Mouse (Mus musculus): ENCODE results near the gene Foxk1. TPM values are rescaled to one million over a fixed set of nuclear protein-coding genes. Genes with fewer than 3 reads are reported as not detected.

Foxk1 gene
- 10 to 100 TPM; 12.2 to 18.9 TPM for total RNA-seq (2021)
- long read RNA-seq, experiment 1, partial matches to known transcripts = 0 of 2 reads
- long read RNA-seq, experiment 1, other reads (novel, unspliced or antisense) = 2 of 2 reads
- long read RNA-seq, experiment 2, full-length matches to known transcripts = 2 of 6 reads
- long read RNA-seq, experiment 2, partial matches to known transcripts = 0 of 6 reads
- long read RNA-seq, experiment 2, other reads (novel, unspliced or antisense) = 4 of 6 reads

DNA sequence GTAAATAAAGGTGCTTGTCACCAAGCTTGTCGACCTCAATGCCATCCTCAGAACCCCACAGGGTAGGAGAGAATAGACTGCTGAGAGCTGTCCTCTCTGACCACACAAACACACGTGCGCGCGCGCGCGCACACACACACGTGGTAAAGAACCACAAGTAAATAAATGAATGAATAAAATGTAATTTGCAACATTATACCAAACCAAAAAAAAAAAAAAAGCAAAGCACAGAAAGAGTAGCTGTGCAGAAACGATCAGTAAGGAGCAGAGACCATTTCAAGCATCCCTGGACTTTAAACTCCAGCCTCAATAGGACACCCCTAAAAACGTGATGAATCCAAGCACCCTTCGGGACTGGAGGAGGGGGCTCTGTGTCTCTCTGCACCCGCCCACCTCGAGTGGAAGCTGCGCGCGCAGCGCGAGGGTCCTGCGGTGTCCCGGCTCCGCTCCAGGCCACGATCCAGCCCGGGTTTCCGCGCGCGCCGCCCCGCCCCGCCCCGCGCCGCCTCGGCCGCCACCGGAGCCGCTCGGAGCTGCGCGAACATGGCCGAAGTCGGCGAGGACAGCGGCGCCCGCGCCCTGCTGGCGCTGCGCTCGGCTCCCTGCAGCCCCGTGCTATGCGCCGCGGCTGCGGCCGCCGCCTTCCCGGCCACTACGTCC, at the start of gene Foxk1:
Foxk1 (plus strand) TSS at position 517 of the 660 bp plus-strand sequence.
- H3K27ac ChIP-seq = peak within 1 kb of the TSS; percentile 95
- DNase-seq = peak; percentile 96
- intact Hi-C loops (cut with DNase I) = loop anchor here (1.0 kb wide), 2 partner anchors 34 to 47 kb away; no protein-coding TSS in a partner anchor
- no peak for TF ChIP-seq CTCF (IDR thresholded peaks at IDR 0.05)
- peak within 1 kb of the TSS; percentile 97 for H3K4me3 ChIP-seq

DNA sequence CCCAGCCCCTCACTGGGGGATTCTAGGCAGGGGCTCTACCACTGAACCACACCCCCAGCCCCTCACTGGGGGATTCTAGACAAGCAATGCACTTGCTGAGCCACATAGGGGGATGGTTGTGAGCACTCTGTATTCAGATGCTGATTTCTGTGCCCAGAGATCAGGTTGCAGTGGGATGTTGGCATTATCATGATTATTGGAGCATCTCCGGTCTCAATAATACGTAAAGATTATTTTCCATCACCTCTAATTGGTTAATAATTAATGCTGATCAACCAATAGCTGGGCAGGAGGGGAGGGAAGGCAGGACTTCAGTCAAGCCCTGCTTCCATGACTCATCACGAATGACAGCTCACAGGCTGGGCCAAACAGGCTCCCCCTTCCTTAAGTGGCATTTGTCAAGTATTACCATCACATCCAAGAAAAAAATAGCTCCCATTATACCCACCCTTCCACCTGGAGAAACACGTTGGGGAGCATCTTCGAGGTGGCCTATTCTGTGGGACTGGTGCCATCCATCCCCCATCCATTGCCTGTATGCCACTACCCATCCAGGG, 48.9 kb upstream of the Foxk1 start:
- TF ChIP-seq CTCF (IDR thresholded peaks at IDR 0.05) = no peak
- no peak overlapping the region for H3K4me3 ChIP-seq

DNA sequence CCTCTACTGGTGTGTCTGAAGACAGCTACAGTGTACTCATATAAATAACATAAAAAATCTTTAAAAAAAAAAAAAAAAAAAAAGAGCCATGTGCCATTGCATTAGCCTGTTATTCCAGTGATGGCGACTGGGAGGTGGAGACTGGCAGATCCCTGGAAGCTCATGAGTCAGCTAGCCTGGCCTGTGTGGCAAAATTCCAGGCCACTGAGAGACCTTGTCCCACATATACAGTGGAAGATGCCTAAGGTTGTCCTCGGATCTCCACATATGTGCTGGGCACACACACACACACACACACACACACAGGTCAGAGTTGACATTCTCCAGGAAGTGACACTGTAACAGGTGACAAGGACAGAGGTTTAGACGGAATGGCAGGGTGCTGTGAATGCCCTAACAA, 46.2 kb upstream of the Foxk1 start:
- no peak overlapping the region for H3K4me3 ChIP-seq
- no peak overlapping the region for H3K27ac ChIP-seq
- intact Hi-C loops (cut with DNase I) = no loop called here
- DNase-seq = no peak
- TF ChIP-seq CTCF (IDR thresholded peaks at IDR 0.05) = no peak

More for the DNA sequence above, 48.9 kb upstream of the Foxk1 start:
- intact Hi-C loops (cut with DNase I) = no loop called here
- H3K27ac ChIP-seq = no peak overlapping the region
- no peak for DNase-seq

DNA sequence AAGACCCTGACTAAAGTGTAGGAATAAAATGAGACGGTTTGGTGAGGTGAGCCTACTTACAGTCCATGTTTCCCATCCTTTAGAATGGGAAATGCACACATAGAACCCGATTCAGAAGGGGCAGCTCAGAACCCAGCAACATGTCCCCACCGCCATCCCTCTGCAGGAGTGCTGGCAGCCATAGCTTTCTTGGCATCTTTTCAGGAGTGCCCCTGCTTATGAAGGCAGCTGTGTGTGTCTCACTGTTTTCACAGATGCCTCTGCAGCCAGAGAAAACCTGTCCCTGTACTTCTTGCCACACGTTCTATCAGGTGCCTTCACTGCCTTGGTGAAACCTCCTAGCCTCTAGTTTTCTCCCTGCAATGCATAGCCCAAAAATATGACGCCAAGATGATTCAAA, 40.1 kb upstream of the Foxk1 start:
- Histone ChIP-seq H3K27ac (no peak overlapping the region), H3K4me3 (no peak overlapping the region)
- intact Hi-C loops (cut with DNase I) = no loop called here
- no peak for TF ChIP-seq CTCF (IDR thresholded peaks at IDR 0.05)
- DNase-seq = no peak

DNA sequence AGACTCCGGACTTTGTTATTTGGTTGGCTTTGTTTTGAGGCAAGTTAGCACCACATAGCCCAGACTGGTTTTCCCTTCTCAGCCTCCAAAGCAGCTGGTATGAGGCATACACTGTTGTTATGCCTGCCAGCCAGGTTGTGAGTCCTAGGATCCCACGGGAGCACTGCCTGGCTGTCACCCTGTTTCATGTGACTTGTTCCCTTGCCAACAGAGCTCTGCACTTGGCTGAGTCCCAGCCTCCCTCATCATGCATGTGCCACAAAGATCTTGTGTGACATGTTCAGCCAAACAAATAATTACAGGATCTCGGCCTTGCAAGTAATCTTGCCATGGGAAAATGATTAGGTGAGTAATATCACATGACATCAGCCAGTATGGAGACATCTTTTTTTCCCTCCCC, 38.4 kb upstream of the Foxk1 start:
- H3K4me3 ChIP-seq = no peak overlapping the region
- intact Hi-C loops (cut with DNase I) = no loop called here
- H3K27ac ChIP-seq = no peak overlapping the region
- DNase-seq = no peak
- TF ChIP-seq CTCF (IDR thresholded peaks at IDR 0.05) = no peak

DNA sequence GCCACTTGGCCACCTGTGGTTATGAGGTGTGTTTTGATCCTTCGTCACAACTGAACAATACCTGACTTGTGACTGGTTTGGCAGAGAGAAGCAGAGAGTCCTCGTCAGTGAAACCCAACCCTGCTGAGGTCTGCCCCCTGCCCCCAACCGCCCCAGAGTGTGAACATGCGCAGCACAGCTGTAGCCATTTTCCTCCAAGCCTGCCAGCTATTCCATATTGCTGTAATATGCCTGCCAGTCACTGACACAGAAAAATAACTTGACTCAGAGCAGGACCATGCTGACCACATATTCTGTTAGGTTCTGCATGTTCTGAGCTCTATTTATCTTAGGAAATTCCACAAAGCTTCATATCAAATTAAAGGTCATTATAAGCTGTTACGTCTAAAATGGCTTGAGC, 37.2 kb upstream of the Foxk1 start:
- Histone ChIP-seq H3K27ac (no peak overlapping the region), H3K4me3 (no peak overlapping the region)
- intact Hi-C loops (cut with DNase I) = no loop called here
- no peak for DNase-seq
- TF ChIP-seq CTCF (IDR thresholded peaks at IDR 0.05) = no peak

DNA sequence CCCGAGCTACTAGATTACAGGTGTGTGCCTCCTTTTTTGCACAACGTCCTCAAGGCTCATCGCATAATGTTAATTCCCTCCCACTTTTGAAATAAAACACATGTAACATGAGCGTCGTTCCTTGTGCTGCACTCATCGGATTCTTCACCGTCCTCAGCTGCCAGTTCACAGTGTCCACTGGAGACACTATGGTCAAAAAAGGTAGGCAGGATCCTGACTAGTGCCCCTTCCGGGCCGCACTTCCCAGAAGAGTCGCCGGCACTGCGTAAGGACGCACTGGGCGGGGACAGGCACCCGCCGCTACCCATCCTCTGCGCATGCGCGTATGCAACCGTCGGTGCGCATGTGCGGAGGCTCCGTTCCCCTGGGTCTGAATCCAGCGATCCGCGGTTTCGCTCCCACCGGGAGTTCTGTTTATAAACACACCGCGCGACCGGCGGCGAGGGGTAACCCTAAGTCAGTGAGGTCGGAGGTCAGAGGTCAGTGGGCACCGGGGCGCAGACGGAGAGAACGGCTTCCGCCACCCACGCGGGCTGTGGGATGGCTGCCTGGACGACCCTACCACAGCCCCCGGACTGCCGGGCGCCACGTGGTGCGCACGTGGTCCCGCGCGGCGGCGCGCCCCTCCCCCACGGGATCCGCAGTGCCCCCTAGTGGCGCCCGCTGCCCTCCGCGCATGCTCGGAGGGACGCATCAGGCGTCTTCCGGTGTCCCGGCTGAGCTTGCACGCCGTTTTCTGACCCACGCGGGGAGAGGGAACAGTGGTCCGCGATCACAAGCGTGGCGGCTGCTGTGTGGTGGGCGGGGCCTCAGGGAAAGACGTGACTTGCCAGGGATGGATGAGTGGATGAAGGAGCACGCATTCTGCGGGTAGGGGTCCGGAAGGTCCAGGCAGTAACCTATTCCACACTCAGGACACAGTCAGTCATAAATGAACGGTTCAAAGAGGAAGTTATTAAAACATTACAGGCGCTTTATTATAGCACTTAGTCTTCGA, 33.9 kb upstream of the Foxk1 start:
- Histone ChIP-seq H3K27ac (peak overlapping the region; percentile 97), H3K4me3 (peak overlapping the region; percentile 84)
- intact Hi-C loops (cut with DNase I) = loop anchor here (1.0 kb wide), 2 partner anchors 34 to 81 kb away; partner anchors contain the start of gene Foxk1
- DNase-seq = peak; percentile 98
- TF ChIP-seq CTCF (IDR thresholded peaks at IDR 0.05) = peak; percentile 94

DNA sequence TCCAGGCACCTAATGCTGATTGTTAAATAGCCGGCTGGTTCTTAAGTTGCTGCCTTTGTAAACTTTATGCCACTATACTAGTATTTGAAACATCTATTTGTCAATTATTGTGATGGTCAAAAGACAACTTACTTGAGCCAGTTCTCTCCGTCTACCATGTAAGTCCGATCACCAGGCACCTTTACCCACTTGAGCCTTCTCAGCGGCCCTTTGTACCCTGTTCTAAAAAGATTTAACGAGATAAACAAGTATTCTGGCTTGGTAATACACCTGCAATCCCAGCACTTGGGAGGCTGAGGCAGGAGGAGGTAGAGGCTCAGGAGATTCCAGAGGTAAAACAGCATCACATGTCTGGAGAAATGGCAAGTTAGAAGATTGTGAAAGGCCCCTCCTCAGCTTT, 33.2 kb upstream of the Foxk1 start:
- intact Hi-C loops (cut with DNase I) = no loop called here
- peak overlapping the region; percentile 97 for H3K27ac ChIP-seq
- no peak for TF ChIP-seq CTCF (IDR thresholded peaks at IDR 0.05)
- DNase-seq = no peak
- peak overlapping the region; percentile 84 for H3K4me3 ChIP-seq

DNA sequence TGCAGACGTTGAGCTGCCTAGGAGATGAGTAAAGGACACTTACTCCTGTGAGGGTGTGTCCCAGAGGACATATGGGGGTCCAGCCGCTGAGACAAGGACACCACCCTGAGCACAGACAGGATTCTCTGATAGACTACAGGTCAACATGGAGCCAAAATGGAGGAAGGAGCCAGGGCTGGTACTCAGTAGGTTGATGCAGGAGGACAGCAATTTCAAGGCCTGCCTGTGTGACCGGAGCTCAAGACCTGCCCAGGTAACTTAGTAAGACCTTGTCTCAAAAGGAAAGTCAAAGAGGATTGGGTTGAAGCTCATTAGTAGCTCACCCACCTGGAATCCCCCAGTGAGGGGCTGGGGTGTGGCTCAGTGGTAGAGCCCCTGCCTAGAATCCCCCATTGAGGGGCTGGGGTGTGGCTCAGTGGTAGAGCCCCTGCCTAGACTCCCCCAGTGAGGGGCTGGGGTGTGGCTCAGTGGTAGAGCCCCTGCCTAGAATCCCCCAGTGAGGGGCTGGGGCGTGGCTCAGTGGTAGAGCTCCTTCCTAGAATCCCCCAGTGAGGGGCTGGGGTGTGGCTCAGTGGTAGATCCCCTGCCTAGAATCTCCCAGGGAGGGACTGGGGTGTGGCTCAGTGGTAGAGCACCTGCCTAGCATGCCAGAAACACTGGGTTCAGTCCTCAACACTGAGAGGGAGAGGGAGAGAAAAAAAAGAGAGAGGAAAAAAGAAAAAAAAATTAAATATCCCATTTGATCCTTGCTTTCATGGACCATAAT, 30.7 kb upstream of the Foxk1 start:
- Histone ChIP-seq H3K4me3 (no peak overlapping the region), H3K27ac (no peak overlapping the region)
- intact Hi-C loops (cut with DNase I) = no loop called here
- DNase-seq = no peak
- no peak for TF ChIP-seq CTCF (IDR thresholded peaks at IDR 0.05)

DNA sequence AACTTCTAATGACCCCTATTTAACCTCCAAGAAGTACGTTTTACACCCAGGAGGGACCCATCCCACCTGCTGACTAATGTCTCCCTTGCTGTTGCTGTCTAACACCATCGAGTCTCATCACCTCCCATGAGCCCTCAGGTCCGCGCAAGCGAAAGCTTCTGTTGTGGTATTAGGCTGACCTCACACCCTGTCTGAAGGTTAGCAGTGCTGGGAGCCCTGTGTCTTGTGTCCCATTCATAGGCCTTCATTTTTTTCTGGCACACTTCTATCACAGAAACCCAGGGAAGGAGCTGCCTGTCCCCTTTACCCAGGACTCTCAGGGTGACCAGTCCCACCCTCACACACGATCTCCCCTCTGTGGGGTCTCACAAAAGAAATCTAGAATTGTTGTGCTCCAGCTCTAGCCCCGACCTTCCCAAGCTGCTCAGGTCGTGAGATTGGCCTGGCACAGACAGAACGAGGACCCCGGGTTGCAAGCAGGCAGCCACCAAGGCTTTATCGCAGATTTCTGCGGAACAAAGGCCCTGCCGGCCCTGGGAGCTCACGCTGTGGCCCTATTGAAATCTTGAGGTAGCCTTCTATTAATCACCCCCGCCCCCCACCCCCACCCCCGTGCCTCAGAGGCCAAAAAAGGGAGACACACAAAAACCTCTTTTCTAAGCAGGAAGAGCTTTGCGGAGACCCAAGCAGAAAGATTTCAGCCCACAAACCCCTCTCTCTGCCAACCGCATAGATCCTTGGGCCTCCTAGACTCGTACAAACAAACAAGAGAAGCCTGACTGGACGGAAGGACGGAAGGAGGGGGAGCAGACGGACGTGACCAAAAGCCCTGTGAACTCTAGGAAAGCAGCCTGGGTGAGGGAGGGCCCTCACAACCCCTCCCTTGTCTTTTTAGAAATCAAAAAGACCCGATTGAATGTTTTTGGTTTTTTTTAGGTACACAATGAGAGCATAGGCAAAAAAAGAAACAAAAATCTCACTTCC, 29.8 kb upstream of the Foxk1 start:
- no peak for TF ChIP-seq CTCF (IDR thresholded peaks at IDR 0.05)
- peak overlapping the region; percentile 37 for H3K4me3 ChIP-seq
- intact Hi-C loops (cut with DNase I) = no loop called here
- no peak for DNase-seq
- peak overlapping the region; percentile 24 for H3K27ac ChIP-seq

DNA sequence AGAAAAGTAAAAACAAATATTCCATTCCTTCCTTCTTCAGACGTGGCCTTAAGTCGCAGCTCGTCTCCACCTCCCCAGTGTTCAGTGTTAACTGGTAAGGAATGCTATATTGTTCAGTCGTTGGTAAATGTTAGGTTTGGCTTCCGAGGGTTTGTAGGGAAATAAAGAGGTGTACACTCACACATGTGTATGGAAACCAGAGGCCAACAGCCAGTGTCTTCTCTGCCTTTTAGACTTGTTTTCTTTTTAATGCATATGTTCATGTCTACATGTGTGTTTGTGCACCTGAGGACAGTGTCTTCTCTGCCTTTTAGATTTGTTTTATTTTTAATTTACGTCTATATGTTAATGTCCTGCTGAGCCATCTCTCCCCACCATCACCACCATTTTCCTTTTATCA, 29.1 kb upstream of the Foxk1 start:
- DNase-seq = no peak
- H3K27ac ChIP-seq = no peak overlapping the region

More for the DNA sequence above, 29.1 kb upstream of the Foxk1 start:
- no peak overlapping the region for H3K4me3 ChIP-seq
- intact Hi-C loops (cut with DNase I) = no loop called here
- no peak for TF ChIP-seq CTCF (IDR thresholded peaks at IDR 0.05)
